Mouse (Mus musculus): ENCODE results near the gene Ccnt2.

The Ccnt2 gene

DNA sequence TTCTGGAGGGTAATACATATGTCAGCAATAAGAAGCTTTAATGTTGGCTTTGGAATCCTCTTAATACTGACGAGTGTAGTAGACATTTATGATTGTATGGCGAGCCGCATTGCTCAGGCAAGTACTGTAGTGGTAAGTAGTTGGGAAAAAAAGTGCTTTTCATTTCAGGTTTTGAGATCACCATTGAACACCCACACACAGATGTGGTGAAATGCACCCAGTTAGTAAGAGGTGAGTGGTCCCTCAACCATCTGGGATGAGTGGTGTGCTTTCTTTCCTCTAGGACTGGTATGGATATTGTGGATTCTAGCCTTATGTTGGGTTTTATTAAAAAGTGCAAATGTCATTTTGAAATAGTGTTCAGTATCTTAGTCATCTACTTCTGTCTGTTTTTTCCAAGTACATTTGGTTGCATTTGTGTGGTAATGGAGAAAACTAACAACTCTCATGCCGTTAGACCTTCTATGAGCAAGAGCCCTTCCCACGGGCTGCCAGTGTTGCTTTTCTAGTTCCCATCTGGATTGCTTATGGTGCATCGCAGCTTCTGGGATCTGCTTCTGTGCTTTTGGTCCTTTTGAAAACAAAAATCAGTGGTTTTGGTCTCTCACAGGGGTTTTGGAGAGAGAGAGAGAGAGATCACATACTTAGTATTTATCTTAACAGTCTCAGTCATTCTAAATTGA, 21.3 kb downstream of the Ccnt2 start:
- no peak for DNase-seq

DNA sequence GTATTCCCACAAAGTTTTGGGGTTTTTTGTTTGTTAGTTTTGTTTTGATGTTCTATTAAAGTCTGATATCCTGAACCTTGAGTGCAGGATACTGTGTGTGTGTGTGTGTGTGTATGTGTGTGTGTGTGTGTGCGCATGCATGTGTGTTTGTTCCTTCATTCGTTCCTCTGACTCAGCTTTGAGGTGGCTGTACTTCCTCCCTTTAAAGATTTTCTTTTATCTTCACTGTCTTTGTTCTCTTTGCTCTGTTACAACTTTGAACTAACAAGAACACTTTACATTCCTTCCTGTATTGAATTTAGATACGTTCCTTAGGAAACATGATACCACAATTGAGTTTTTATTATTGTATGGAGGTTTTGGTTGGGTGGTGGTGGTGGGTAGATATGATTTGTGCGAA, 22.4 kb downstream of the Ccnt2 start:
- DNase-seq: peak; percentile 36

DNA sequence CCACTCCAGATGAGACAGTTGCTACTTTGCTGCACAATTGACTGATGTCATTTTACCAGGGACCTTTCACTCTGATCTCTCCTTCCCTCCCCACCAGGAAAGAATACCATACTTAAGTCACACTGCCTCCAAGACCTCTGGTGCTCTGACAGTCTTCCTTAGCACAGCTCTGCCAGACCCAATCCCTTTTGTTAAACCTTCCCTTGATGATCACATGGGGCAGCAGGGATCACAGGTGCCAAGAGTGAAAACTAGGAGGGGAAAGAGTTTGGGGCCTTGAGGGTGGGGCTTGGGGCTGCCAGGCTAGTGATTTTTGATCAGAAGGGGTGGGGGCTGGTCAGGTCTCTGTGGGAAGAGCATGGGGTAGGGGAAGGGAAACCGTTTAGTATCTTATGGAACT, 22.8 kb downstream of the Ccnt2 start:
- DNase-seq: no peak

DNA sequence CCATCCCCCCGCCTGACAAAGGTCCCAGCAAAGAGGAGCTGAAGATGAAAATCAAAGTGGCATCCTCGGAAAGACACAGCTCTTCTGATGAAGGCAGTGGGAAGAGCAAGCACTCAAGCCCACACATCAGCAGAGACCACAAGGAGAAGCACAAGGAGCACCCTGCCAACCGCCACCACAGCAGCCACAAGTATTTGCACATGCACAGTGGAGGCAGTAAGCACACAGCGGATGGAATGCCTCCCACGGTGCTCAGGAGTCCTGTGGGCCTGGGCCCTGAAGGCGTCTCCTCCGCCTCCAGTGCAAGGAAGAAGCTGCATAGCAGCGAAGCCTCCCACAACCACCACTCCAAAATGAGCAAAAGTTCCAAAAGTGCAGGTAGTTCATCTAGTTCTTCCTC, 29.0 kb downstream of the Ccnt2 start:
- no peak for DNase-seq

DNA sequence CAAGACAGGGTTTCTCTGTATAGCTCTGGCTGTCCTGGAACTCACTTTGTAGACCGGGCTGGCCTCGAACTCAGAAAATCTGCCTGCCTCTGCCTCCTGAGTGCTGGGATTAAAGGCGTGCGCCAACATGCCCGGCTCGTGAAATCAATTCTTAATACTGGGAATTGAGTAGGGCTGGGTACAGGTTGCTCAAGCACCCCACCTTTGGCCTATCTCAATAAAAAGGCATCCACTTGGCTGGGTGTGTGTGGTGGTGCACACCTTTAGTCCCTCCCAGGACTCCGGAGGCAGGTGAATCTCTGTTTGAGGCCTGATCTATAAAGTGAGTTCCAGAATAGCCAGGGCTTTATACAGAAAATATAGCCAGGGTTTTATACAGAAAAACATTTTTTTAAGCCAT, 34.7 kb downstream of the Ccnt2 start:
- no peak for DNase-seq

DNA sequence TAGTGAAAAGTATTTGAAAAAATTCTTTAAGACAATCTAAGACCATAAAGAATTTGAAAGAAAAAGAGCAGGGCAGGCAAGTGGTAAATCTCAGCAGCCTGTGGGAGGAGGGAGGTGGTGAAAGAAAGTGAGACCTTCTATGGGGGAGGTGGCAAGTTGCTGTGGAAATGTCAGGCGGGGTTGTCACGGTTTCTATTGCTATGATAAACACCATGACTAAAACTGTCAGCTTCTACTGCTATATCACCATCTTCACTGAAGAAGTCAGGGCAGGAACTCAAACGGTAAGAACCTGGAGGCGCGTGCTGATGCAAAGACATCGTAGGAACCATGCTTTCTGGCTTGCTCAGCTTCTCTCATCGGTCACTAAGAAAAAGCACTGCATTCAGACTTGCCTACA, 39.0 kb downstream of the Ccnt2 start:
- DNase-seq: no peak

DNA sequence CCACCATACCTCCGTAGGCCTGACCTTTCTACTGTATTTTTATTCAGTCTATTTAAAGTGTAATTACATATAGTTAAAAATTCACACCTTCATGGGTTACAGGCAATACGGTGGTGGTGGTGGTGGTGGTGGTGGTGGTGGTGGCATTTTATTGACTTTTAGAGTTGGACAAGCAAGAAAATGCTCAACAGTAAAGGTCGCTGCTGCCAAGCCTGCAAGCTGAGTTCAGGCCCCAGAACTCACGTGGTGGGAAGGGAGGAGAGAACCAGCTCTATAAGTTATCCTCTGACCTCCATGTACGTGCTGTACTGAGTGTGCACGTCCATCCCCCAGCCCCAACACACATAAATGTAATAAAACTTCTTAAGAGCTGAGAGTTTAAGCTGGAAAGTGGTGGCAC, 42.4 kb downstream of the Ccnt2 start:
- DNase-seq: no peak

DNA sequence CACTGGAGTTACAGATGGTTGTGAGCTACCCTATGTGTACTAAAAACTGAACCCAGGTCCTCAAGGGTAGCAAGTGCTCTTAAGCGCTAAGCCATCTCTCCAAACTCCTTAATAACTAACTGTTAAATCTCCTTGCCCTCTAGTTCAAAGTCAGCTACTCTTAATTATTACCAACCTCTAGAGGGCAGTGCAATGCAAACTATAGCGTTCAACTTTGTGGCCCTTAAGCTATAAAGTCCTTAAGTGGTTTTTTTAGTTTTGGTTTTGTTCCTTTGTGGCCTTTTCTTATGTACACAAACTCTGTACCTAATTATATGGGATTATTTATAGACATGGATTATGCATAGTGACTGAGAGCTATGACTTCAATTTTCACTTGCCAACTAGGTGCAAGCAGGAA, 53.4 kb downstream of the Ccnt2 start:
- peak; percentile 56 for DNase-seq

DNA sequence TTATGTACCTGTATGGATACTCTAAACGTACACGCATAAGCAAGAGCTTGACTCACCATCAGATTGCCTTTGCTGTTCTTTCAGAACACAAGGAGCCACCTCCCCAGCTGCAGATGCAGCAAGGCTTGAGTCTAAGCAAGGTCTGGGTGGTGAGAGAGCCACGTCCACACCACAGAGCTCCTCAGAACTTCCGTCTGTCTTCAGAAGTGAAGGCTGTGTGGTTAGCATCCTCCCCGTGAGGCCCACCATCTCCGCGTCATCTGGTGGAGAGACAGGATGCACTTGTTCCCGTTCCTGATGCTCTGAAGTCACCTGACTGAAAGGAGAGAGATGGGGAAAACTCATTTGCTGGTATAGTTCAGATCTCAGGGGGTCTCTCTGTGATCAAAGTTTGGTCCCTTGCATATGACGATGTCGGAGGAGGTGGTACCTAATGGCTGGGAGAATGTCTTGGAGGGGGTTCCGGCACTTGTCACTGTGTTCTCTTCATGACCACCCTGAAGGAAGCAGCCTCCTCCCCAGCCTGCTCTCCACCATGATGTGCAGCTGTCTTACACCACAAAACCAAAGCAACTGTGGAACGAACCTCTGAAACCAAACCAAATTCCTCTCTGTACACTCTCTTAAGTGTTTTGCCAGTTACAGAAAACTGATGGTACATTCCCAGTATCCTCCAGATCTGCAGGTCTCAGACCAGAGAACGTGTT, 56.4 kb downstream of the Ccnt2 start:
- peak; percentile 78 for DNase-seq

DNA sequence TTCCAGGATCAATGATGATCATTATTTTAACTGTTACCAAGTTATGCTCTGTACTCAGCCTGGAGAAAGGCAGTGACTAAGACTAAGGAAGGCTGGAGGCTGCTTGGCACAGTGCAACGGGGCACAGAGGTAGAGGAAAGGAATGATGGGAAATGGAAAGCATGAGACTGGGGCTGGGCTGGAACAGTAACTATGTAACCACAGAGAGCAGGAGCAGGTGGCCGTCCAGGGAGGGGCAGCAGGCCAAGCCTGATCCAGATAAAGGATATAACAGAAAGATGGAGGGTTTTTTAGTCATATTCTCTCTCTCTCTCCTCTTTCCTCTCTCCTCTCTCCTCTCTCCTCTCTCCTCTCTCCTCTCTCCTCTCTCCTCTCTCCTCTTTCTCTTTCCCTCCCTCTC, 59.8 kb downstream of the Ccnt2 start:
- no peak for DNase-seq

DNA sequence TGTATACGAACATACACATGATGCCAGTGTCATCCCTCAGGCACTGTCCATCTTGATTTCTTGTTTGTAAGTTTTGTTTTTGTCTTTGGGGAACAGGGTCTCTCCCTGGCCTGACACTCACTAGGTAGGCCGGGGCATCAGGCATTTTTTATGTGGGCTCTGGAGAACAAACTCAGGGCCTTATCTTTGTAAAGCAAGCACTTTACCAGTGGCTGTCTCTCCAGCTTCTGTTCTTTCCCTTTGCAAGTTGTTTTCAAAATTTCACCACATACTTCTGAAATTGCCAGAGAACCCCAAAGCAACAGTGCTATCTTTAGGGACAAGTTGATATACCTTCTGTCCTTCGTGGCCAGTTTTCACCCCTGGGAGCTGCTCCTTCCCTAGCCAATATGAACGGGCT, 60.2 kb downstream of the Ccnt2 start:
- no peak for DNase-seq

DNA sequence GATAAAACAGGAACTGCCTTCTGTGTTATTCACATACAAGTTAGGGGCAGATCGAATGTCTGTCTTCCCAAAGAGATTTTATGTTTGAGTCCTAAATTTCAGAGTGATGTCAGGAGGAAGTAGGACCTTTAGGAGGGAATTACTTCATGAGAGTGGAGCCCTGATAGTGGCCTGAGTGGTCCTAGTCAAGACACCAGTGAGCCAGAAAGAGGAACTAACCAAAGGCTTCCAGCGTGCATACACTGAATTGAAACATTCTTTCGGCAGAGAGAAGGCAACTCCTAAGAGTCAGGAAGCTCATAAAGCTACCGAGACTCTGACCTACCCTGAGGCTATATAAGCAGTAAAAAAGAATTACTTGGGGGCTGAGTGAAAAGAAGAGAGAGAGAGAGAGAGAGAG, 62.7 kb downstream of the Ccnt2 start:
- no peak for DNase-seq

DNA sequence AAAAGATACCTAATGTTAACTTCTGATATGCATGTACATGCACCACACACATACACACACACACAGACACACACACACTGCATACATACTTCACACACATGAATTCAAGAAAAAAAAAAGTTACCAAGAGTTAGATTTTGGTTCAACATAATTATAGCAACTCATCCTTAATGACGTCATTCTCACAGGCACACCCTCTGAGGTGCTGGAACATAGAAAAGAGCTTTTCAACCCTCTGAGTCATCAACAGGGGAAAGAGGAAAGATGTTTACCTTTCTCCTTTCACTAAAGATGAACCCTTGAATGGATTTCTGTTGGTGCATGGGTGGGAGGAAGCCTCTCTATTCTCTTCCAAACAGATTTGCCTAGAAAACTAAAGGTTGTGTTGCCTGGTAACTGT, 64.6 kb downstream of the Ccnt2 start:
- DNase-seq: no peak

DNA sequence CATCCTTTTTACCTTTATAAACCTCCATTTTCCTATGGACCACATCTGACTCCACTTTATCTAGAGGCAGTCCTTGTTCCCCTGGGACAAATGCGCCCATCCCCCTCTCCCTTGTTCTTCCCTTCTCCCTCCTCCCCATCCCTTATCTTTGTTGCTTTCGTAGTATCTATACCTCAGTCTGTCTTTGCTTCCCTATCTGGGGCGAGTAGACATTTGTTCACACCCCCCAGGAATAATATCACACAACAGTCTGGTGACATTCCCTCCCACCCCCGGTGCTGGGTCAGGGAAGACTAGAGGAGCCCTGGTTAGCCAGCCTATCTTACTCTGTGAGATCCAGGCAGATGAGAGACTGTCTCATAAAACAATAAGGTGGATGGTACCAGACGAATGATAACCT, 71.5 kb downstream of the Ccnt2 start:
- no peak for DNase-seq

DNA sequence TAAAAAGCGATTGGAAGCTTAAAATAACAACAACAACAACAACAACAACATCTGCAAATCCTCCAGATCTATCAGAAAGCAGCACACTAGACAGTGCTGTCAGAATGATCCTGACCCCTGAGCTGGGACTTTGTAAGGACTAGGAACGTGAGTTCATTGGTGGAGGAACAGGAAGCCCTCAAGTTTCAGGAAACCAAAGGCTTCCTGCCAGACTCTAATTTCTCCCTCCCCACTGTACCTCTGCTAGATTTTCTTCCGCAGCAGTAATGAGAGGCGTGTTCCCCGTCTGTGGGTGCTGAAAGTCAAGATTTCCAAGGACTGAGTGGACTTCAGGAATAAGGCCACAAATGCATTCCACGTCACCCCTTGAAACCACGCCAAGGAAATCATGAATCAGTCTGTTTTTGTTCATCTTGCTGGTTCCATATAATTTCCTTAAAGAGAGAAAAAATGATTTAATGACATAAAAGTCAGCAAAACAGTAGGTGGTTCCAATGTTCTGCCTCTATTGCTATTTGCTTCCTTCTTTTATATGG, 76.2 kb downstream of the Ccnt2 start:
- peak; percentile 22 for DNase-seq

DNA sequence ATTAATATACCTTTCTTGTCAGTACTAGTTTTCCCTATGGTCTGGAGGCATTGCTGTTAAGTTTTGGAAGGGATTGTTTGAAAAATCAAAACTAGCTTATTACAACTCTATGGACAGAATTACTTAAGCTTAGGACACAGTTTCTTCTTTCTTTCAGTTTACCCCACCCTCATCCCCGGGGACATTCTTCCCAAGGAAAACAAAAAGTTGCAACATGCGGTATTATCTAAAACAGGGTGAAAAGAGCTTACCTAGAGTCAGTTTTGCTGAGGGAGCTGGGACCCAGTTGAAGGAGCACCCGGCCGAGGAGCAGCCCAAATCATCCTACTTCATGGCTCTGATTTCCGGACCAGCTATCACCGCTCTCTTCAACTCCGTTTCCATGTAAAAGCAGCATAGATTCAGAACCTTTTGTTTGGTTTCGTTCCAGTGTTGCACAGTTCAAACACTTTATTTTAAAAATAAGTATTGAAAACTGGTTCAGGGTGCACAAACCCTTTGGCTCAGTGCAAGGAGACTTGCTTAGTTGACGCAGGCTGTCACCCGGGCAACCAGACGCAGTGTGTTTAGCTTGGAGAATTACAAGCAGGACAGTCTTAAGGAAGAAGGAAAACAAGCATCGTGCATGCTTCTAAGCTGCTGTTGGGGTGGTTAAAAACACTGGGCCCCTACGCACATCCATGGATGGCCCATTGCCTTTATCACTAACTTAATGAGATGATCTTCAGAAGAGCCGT, 80.7 kb downstream of the Ccnt2 start, which contains the start of gene Map3k19:
Map3k19 (minus strand) TSS at position 546 of the 737 bp plus-strand sequence.
- no peak for DNase-seq
